Mouse (Mus musculus): Measurements from ENCODE around the gene Vac14. TPM values are rescaled to one million over a fixed set of nuclear protein-coding genes. Genes with fewer than 3 reads are reported as not detected.

Gene Vac14
- polyA plus RNA-seq, 1 experiment from 2014 or later, result 27.9 TPM

- Histone ChIP-seq H3K4me3 (no peak overlapping the region), H3K27me3 (no peaks in the 10 kb centered on the region), H3K4me2 (replicated peaks) (no peak overlapping the region), H3K36me3 (peaks cover 16% of the 10 kb centered on the region; the same call in 1 of the 2 replicates), H3K27ac (replicated peaks) (no peak overlapping the region), H3K4me1 (0 out of 2 replicates have a peak, but pooled peaks cover under 1% of the 10 kb centered on the region), H3K9me3 (no peaks in the 10 kb centered on the region), H3K9ac (replicated peaks) (no peak overlapping the region)
- 88% methylated on average over 11 of the region's 11 CpGs for WGBS
- ATAC-seq (replicated peaks), result no peak
Observed at GRCm38 (mm10) chr8:110708429-110708828, 90.0 kb downstream of the Vac14 start.

- ATAC-seq (replicated peaks), result no peak
- Histone ChIP-seq H3K4me3 (no peak overlapping the region), H3K4me1 (peaks cover 14% of the 10 kb centered on the region), H3K27ac (replicated peaks) (no peak overlapping the region; the same call in 1 of the 2 replicates), H3K4me2 (replicated peaks) (no peak overlapping the region), H3K9me3 (no peaks in the 10 kb centered on the region), H3K27me3 (no peaks in the 10 kb centered on the region), H3K9ac (replicated peaks) (no peak overlapping the region), H3K36me3 (peaks cover 19% of the 10 kb centered on the region; the same call in 1 of the 2 replicates)
- WGBS, result 71% methylated on average over 3 of the region's 3 CpGs
Observed at GRCm38 (mm10) chr8:110710593-110710992, 92.2 kb downstream of the Vac14 start.

- no peak overlapping the region for H3K4me2 ChIP-seq (replicated peaks)
- 78% methylated on average over 13 of the region's 13 CpGs for WGBS
- H3K9me3 ChIP-seq, result no peaks in the 10 kb centered on the region
- H3K9ac ChIP-seq (replicated peaks), result no peak overlapping the region
- H3K36me3 ChIP-seq, result peaks cover 19% of the 10 kb centered on the region; the same call in 1 of the 2 replicates
- H3K4me3 ChIP-seq, result no peak overlapping the region
- H3K4me1 ChIP-seq, result peaks cover 22% of the 10 kb centered on the region
- H3K27ac ChIP-seq (replicated peaks), result peak overlapping the region; percentile 19; the same call in 1 of the 2 replicates
- ATAC-seq (replicated peaks), result no peak
- no peaks in the 10 kb centered on the region for H3K27me3 ChIP-seq
Observed at GRCm38 (mm10) chr8:110711271-110711934, 93.0 kb downstream of the Vac14 start.

- no peak overlapping the region for H3K9ac ChIP-seq (replicated peaks)
- H3K9me3 ChIP-seq, result no peaks in the 10 kb centered on the region
- H3K4me1 ChIP-seq, result peaks cover 26% of the 10 kb centered on the region
- no peaks in the 10 kb centered on the region for H3K27me3 ChIP-seq
- ATAC-seq (replicated peaks), result no peak
- WGBS, result 90% methylated on average over 7 of the region's 7 CpGs
- no peak overlapping the region for H3K4me2 ChIP-seq (replicated peaks)
- H3K27ac ChIP-seq (replicated peaks), result 0 out of 2 replicates have a peak overlapping the region, but pooled peaks have one; percentile 4
- no peak overlapping the region for H3K4me3 ChIP-seq
- peaks cover 19% of the 10 kb centered on the region; the same call in 1 of the 2 replicates for H3K36me3 ChIP-seq
Observed at GRCm38 (mm10) chr8:110713073-110713472, 94.7 kb downstream of the Vac14 start.

GRCm38 (mm10) chr8:110714827-110715519 lies 96.6 kb downstream of the Vac14 start:
- H3K27ac ChIP-seq (replicated peaks), result peak overlapping the region; percentile 84
- H3K4me2 ChIP-seq (replicated peaks), result no peak overlapping the region
- peaks cover 19% of the 10 kb centered on the region; the same call in 1 of the 2 replicates for H3K36me3 ChIP-seq
- H3K4me3 ChIP-seq, result no peak overlapping the region
- no peaks in the 10 kb centered on the region for H3K27me3 ChIP-seq
- peaks cover 44% of the 10 kb centered on the region for H3K4me1 ChIP-seq
- no peak overlapping the region for H3K9ac ChIP-seq (replicated peaks)
- WGBS, result 66% methylated on average over 15 of the region's 15 CpGs
- H3K9me3 ChIP-seq, result no peaks in the 10 kb centered on the region
- ATAC-seq (replicated peaks), result 0 out of 2 replicates have a peak, but pooled peaks have one; percentile 14

GRCm38 (mm10) chr8:110716075-110716474 lies 97.7 kb downstream of the Vac14 start:
- Histone ChIP-seq H3K27ac (replicated peaks) (peak overlapping the region; percentile 84), H3K4me1 (peaks cover 54% of the 10 kb centered on the region), H3K4me3 (no peak overlapping the region), H3K27me3 (no peaks in the 10 kb centered on the region), H3K36me3 (peaks cover 16% of the 10 kb centered on the region; the same call in 1 of the 2 replicates), H3K4me2 (replicated peaks) (no peak overlapping the region), H3K9me3 (no peaks in the 10 kb centered on the region), H3K9ac (replicated peaks) (no peak overlapping the region)
- ATAC-seq (replicated peaks), result peak; percentile 23; the same call in 1 of the 2 replicates
- 39% methylated on average over 4 of the region's 4 CpGs for WGBS

- Histone ChIP-seq H3K27me3 (no peaks in the 10 kb centered on the region), H3K27ac (replicated peaks) (no peak overlapping the region), H3K4me1 (peaks cover 55% of the 10 kb centered on the region), H3K4me3 (no peak overlapping the region), H3K36me3 (peaks cover 8% of the 10 kb centered on the region; the same call in 1 of the 2 replicates), H3K9me3 (no peaks in the 10 kb centered on the region), H3K4me2 (replicated peaks) (no peak overlapping the region), H3K9ac (replicated peaks) (no peak overlapping the region)
- 80% methylated on average over 7 of the region's 7 CpGs for WGBS
- no peak for ATAC-seq (replicated peaks)
Observed at GRCm38 (mm10) chr8:110717131-110717530, 98.7 kb downstream of the Vac14 start.

GRCm38 (mm10) chr8:110718209-110718968 lies 100.0 kb downstream of the Vac14 start:
- H3K9ac ChIP-seq (replicated peaks), result no peak overlapping the region
- 82% methylated on average over 8 of the region's 8 CpGs for WGBS
- peak overlapping the region; percentile 90; the same call in 1 of the 2 replicates for H3K27ac ChIP-seq (replicated peaks)
- H3K4me3 ChIP-seq, result no peak overlapping the region
- H3K27me3 ChIP-seq, result no peaks in the 10 kb centered on the region
- ATAC-seq (replicated peaks), result no peak
- no peak overlapping the region for H3K4me2 ChIP-seq (replicated peaks)
- peaks cover 68% of the 10 kb centered on the region for H3K4me1 ChIP-seq
- H3K9me3 ChIP-seq, result no peaks in the 10 kb centered on the region
- H3K36me3 ChIP-seq, result peaks cover 4% of the 10 kb centered on the region; the same call in 1 of the 2 replicates

- H3K4me2 ChIP-seq (replicated peaks), result no peak overlapping the region
- peaks cover 1% of the 10 kb centered on the region; the same call in 1 of the 2 replicates for H3K36me3 ChIP-seq
- ATAC-seq (replicated peaks), result no peak
- H3K27me3 ChIP-seq, result no peaks in the 10 kb centered on the region
- WGBS, result 49% methylated on average over 12 of the region's 12 CpGs
- H3K27ac ChIP-seq (replicated peaks), result peak overlapping the region; percentile 90
- no peak overlapping the region for H3K4me3 ChIP-seq
- peak overlapping the region; percentile 4; the same call in 1 of the 2 replicates for H3K9ac ChIP-seq (replicated peaks)
- no peaks in the 10 kb centered on the region for H3K9me3 ChIP-seq
- H3K4me1 ChIP-seq, result peaks cover 75% of the 10 kb centered on the region
Observed at GRCm38 (mm10) chr8:110718969-110719670, 100.7 kb downstream of the Vac14 start.

GRCm38 (mm10) chr8:110719898-110720653 lies 101.7 kb downstream of the Vac14 start:
- 53% methylated on average over 6 of the region's 6 CpGs for WGBS
- Histone ChIP-seq H3K27me3 (no peaks in the 10 kb centered on the region), H3K27ac (replicated peaks) (peak overlapping the region; percentile 90), H3K4me1 (peaks cover 76% of the 10 kb centered on the region), H3K36me3 (no peaks in the 10 kb centered on the region), H3K9me3 (no peaks in the 10 kb centered on the region), H3K9ac (replicated peaks) (peak overlapping the region; percentile 93; the same call in 1 of the 2 replicates), H3K4me3 (peak overlapping the region; percentile 83), H3K4me2 (replicated peaks) (peak overlapping the region; percentile 91)
- ATAC-seq (replicated peaks), result no peak

Data from forebrain, embryonic 15.5 days (tissue).